Mouse (Mus musculus) lung, postnatal 14 days (tissue): ENCODE results near the gene Plscr3.

ENCODE experiments used
- DNase-seq: peaks from one replicate; pipeline ENCODE4 v3.0.0; 2021

The Plscr3 gene

GRCm38 (mm10) chr11:69867335-69867734, 21.2 kb downstream of the Plscr3 start:
- no peak for DNase-seq

- DNase-seq = no peak
Measured at GRCm38 (mm10) chr11:69870289-69871069, 24.3 kb downstream of the Plscr3 start.

GRCm38 (mm10) chr11:69871822-69872221, 25.6 kb downstream of the Plscr3 start:
- no peak for DNase-seq

GRCm38 (mm10) chr11:69872451-69872850, 26.3 kb downstream of the Plscr3 start:
- DNase-seq = no peak

GRCm38 (mm10) chr11:69876186-69876585, 30.0 kb downstream of the Plscr3 start:
- DNase-seq = peak; percentile 71

- peak; percentile 93 for DNase-seq
Measured at GRCm38 (mm10) chr11:69876867-69877266, 30.7 kb downstream of the Plscr3 start.

GRCm38 (mm10) chr11:69877878-69878277, 31.7 kb downstream of the Plscr3 start, which contains the start of gene Tmem95:
Gene Tmem95 (minus strand): TSS chr11:69878018.
- DNase-seq = no peak

GRCm38 (mm10) chr11:69878399-69878798, 32.2 kb downstream of the Plscr3 start:
- DNase-seq = no peak

- no peak for DNase-seq
Measured at GRCm38 (mm10) chr11:69878952-69879351, 32.8 kb downstream of the Plscr3 start.

- DNase-seq = no peak
Measured at GRCm38 (mm10) chr11:69879711-69880110, 33.5 kb downstream of the Plscr3 start.

- DNase-seq = peak; percentile 78
Measured at GRCm38 (mm10) chr11:69880506-69880852, 34.3 kb downstream of the Plscr3 start.

- DNase-seq = peak; percentile 93
Measured at GRCm38 (mm10) chr11:69880853-69881603, 34.9 kb downstream of the Plscr3 start, which contains the start of gene Kctd11. Gene Kctd11 (minus strand): TSS chr11:69881406.

GRCm38 (mm10) chr11:69881787-69882670, 35.9 kb downstream of the Plscr3 start:
- no peak for DNase-seq

- peak; percentile 58 for DNase-seq
Measured at GRCm38 (mm10) chr11:69883066-69883465, 36.9 kb downstream of the Plscr3 start.

GRCm38 (mm10) chr11:69883527-69884151, 37.5 kb downstream of the Plscr3 start:
- DNase-seq = no peak

- DNase-seq = no peak
Measured at GRCm38 (mm10) chr11:69884240-69884639, 38.1 kb downstream of the Plscr3 start.

GRCm38 (mm10) chr11:69884663-69885062, 38.5 kb downstream of the Plscr3 start:
- DNase-seq = no peak

- no peak for DNase-seq
Measured at GRCm38 (mm10) chr11:69886907-69887635, 40.9 kb downstream of the Plscr3 start.

- DNase-seq = peak; percentile 25
Measured at GRCm38 (mm10) chr11:69891482-69891881, 45.3 kb downstream of the Plscr3 start.

GRCm38 (mm10) chr11:69894671-69895070, 48.5 kb downstream of the Plscr3 start:
- no peak for DNase-seq

- no peak for DNase-seq
Measured at GRCm38 (mm10) chr11:69895291-69895690, 49.1 kb downstream of the Plscr3 start, which contains the start of gene Acap1. Gene Acap1 (minus strand): TSS chr11:69895539.

- no peak for DNase-seq
Measured at GRCm38 (mm10) chr11:69899870-69900269, 53.7 kb downstream of the Plscr3 start.
